Mouse (Mus musculus) heart, embryonic 14.5 days (tissue): Measurements from ENCODE around the gene Ak9. TPM values are rescaled to one million over a fixed set of nuclear protein-coding genes. Genes with fewer than 3 reads are reported as not detected.
A peak's percentile ranks its signal among the peaks of the same experiment; 100 is the strongest.

Source experiments
- ATAC-seq: fragments of 200-750 bp; cut with Nextera tagmentation; 2 replicates; pipeline ENCODE4 v1.8.0; 2017; ENCODE audit warnings: low read depth, moderate TSS enrichment; ENCODE audit not compliant: insufficient number of reproducible peaks, insufficient read depth, low FRiP score
- H3K27ac ChIP-seq, 2 experiments: fragments of 200-500 bp in 1 of 2; fragments of 300-500 bp in 1 of 2; sonication (generic) in 1 of 2; replicated peaks in 1 of 2; 2 replicates each; pipeline ENCODE4 v1.5.1; 2012 to 2014; ENCODE audit warnings: low read depth in 2 of 2, low read length in 2 of 2, control low read depth in 1 of 2, mild to moderate bottlenecking in 1 of 2, mixed read lengths in 1 of 2; ENCODE audit not compliant: control insufficient read depth in 1 of 2, insufficient read depth in 1 of 2
- H3K27me3 ChIP-seq: fragments of 300-500 bp; sonication (generic); 2 replicates; pipeline ENCODE4 v1.6.1; 2014; ENCODE audit warnings: mild to moderate bottlenecking, low read length, control low read depth; ENCODE audit not compliant: control insufficient read depth, insufficient read depth
- H3K36me3 ChIP-seq: fragments of 300-500 bp; sonication (generic); 2 replicates; pipeline ENCODE4 v1.6.1; 2014; ENCODE audit warnings: mild to moderate bottlenecking, control low read depth, low read length, mixed read lengths; ENCODE audit not compliant: control insufficient read depth, insufficient read depth
- H3K4me1 ChIP-seq, 2 experiments: fragments of 200-500 bp in 1 of 2; fragments of 300-500 bp in 1 of 2; sonication (generic) in 1 of 2; 2 replicates each; pipeline ENCODE4 v1.6.1; 2012 to 2014; ENCODE audit warnings: low read length in 2 of 2, control low read depth in 1 of 2, mixed read lengths in 1 of 2; ENCODE audit not compliant: control insufficient read depth in 2 of 2, insufficient read depth in 2 of 2
- H3K4me2 ChIP-seq: fragments of 300-500 bp; sonication (generic); 2 replicates; pipeline ENCODE4 v1.6.1; 2014; ENCODE audit warnings: mild to moderate bottlenecking, low read length
- H3K4me3 ChIP-seq, 2 experiments: fragments of 200-500 bp in 1 of 2; fragments of 300-500 bp in 1 of 2; sonication (generic) in 1 of 2; 2 replicates each; pipeline ENCODE4 v1.5.1; 2012 to 2014; ENCODE audit warnings: low read length in 2 of 2, mild to moderate bottlenecking in 2 of 2, control low read depth in 1 of 2, low read depth in 1 of 2, moderate library complexity in 1 of 2; ENCODE audit not compliant: control insufficient read depth in 1 of 2, insufficient read depth in 1 of 2
- H3K9ac ChIP-seq: fragments of 300-500 bp; sonication (generic); 2 replicates; pipeline ENCODE4 v1.6.1; 2014; ENCODE audit warnings: mild to moderate bottlenecking, low read length
- H3K9me3 ChIP-seq: fragments of 300-500 bp; sonication (generic); 2 replicates; pipeline ENCODE4 v1.6.1; 2016; ENCODE audit warnings: low read length, control low read depth; ENCODE audit not compliant: control insufficient read depth
- WGBS: fragments of 180-500 bp; shearing (Covaris S2); extraction: QIAGEN DNeasy Blood & Tissue Kit; methylation state at CpG from one replicate; pipeline ENCODE4 v1.1.7; 2014; 5-methylcytosine and 5-hydroxymethylcytosine counted together
- polyA plus RNA-seq: library from polyadenylated mRNA; unstranded; fragments of >200 nt; fragmentation: Nextera tagmentation; extraction: Ambion mirVana; gene quantifications from 2 replicates; pipeline ENCODE4 v1.2.1, GENCODE M21; 2014

Ak9 gene
- polyA plus RNA-seq, 1 experiment from 2014 or later = 0.19 TPM

GRCm38 (mm10) chr10:41450780-41451522 lies 147.2 kb downstream of the Ak9 start:
- H3K4me1 ChIP-seq = peaks cover 8 to 14% of the 10 kb centered on the region in 2 experiments
- H3K4me3 ChIP-seq = peak overlapping the region; percentile 80 to 87
- no peaks in the 10 kb centered on the region for H3K27me3 ChIP-seq
- no peaks in the 10 kb centered on the region for H3K9me3 ChIP-seq
- peaks cover 29% of the 10 kb centered on the region for H3K36me3 ChIP-seq
- peak overlapping the region; percentile 68 for H3K4me2 ChIP-seq
- 53% methylated on average over 18 of the region's 18 CpGs for WGBS
- ATAC-seq = no peak
- peak overlapping the region; percentile 44 to 72; a peak in 1 of 4 replicates for H3K27ac ChIP-seq
- peak overlapping the region; percentile 92 for H3K9ac ChIP-seq

- Histone ChIP-seq H3K9me3 (no peaks in the 10 kb centered on the region), H3K27me3 (no peaks in the 10 kb centered on the region), H3K9ac (no peak overlapping the region), H3K4me3 (no peak overlapping the region), H3K4me1 (peaks cover 12 to 21% of the 10 kb centered on the region in 2 experiments), H3K27ac (no peak overlapping the region), H3K4me2 (no peak overlapping the region), H3K36me3 (peaks cover 36% of the 10 kb centered on the region)
- WGBS = 87% methylated on average over 9 of the region's 9 CpGs
- no peak for ATAC-seq
Measured at GRCm38 (mm10) chr10:41451656-41452055, 147.9 kb downstream of the Ak9 start.

DNA sequence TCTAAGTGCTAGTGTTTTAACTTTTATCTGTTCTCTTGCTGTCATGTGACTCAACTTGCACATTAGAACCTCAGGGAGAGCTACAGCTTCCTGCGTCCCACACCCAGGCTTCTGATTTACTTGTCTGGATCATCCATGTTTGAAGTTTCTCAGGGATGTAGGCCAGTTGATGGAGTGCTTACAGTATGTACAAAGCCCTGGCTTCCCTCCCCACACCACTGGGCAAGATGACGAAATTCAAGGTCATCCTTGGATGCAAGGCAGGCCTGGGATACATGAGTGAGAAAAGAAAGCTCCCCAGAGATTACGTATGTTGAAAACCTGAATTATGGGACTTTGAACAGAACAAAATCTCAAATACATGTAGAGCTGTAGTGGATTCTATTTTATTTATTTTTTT lies 149.0 kb downstream of the Ak9 start:
- WGBS = 86% methylated on average over 3 of the region's 3 CpGs
- H3K9me3 ChIP-seq = no peaks in the 10 kb centered on the region

GRCm38 (mm10) chr10:41459990-41460389 lies 156.2 kb downstream of the Ak9 start:
- WGBS = 65% methylated on average over 4 of the region's 4 CpGs
- Histone ChIP-seq H3K4me2 (no peak overlapping the region), H3K36me3 (peaks cover 77% of the 10 kb centered on the region)

More for the DNA sequence above, 149.0 kb downstream of the Ak9 start:
- ATAC-seq = no peak
- H3K4me2 ChIP-seq = no peak overlapping the region
- H3K9ac ChIP-seq = no peak overlapping the region
- no peak overlapping the region for H3K27ac ChIP-seq
- H3K4me1 ChIP-seq = peaks cover 12 to 22% of the 10 kb centered on the region in 2 experiments
- H3K4me3 ChIP-seq = no peak overlapping the region
- H3K27me3 ChIP-seq = no peaks in the 10 kb centered on the region
- peaks cover 43% of the 10 kb centered on the region for H3K36me3 ChIP-seq

DNA sequence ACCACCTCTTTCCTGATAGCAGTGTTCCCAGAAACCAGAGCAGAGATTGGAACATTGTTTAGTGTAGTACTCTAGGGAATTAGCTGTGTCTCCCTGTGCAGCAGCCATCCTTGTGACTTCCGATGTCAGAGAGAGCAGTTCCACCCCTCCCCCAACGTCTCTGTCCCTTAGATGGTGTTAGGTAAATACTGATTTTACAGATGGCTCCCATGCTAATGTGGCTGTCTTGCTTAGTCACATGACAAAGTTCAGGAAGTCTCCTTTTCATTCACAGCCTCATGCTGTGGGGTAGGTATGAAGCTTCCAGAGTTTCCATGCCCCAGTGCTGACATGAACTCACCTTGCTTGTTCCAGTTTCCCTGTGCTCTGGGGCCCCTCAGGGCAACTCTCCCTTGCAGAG lies 156.7 kb downstream of the Ak9 start:
- Histone ChIP-seq H3K9me3 (no peaks in the 10 kb centered on the region), H3K27ac (no peak overlapping the region), H3K4me3 (no peak overlapping the region), H3K36me3 (peaks cover 75% of the 10 kb centered on the region), H3K4me1 (peaks cover 7 to 21% of the 10 kb centered on the region in 2 experiments), H3K9ac (no peak overlapping the region), H3K27me3 (no peaks in the 10 kb centered on the region), H3K4me2 (no peak overlapping the region)
- 13% methylated on average over 2 of the region's 2 CpGs for WGBS
- no peak for ATAC-seq

More at GRCm38 (mm10) chr10:41459990-41460389, 156.2 kb downstream of the Ak9 start:
- no peak overlapping the region for H3K27ac ChIP-seq
- H3K4me3 ChIP-seq = no peak overlapping the region
- no peak overlapping the region for H3K9ac ChIP-seq
- no peaks in the 10 kb centered on the region for H3K9me3 ChIP-seq
- peaks cover 7 to 21% of the 10 kb centered on the region in 2 experiments for H3K4me1 ChIP-seq
- no peaks in the 10 kb centered on the region for H3K27me3 ChIP-seq
- ATAC-seq = no peak

GRCm38 (mm10) chr10:41461057-41461722 lies 157.4 kb downstream of the Ak9 start:
- H3K27me3 ChIP-seq = no peaks in the 10 kb centered on the region
- H3K9me3 ChIP-seq = no peaks in the 10 kb centered on the region
- WGBS = 86% methylated on average over 3 of the region's 3 CpGs
- peaks cover 5 to 17% of the 10 kb centered on the region in 2 experiments for H3K4me1 ChIP-seq
- H3K4me2 ChIP-seq = no peak overlapping the region
- no peak for ATAC-seq
- H3K27ac ChIP-seq = no peak overlapping the region
- no peak overlapping the region for H3K4me3 ChIP-seq
- peaks cover 75% of the 10 kb centered on the region for H3K36me3 ChIP-seq
- H3K9ac ChIP-seq = no peak overlapping the region

- peaks cover 55% of the 10 kb centered on the region for H3K36me3 ChIP-seq
Measured at GRCm38 (mm10) chr10:41464401-41464955, 160.7 kb downstream of the Ak9 start.

More at GRCm38 (mm10) chr10:41464401-41464955, 160.7 kb downstream of the Ak9 start:
- Histone ChIP-seq H3K4me1 (peaks cover 2 to 11% of the 10 kb centered on the region in 2 experiments; a peak in 2 of 4 replicates), H3K4me3 (no peak overlapping the region), H3K27ac (no peak overlapping the region), H3K4me2 (no peak overlapping the region), H3K27me3 (no peaks in the 10 kb centered on the region), H3K9ac (no peak overlapping the region), H3K9me3 (no peaks in the 10 kb centered on the region)
- WGBS = 58% methylated on average over 15 of the region's 15 CpGs
- ATAC-seq = no peak
